Mouse (Mus musculus) midbrain, postnatal 0 days (tissue): ENCODE measurements at regions not wholly inside any gene's neighbourhood (a gene's known extent, or its start where the extent isn't known, plus 50 kb on each side); places are given as distances from the start of the nearest gene placed in this dataset.

ENCODE experiments used
- ATAC-seq: fragments of 200-750 bp; cut with Nextera tagmentation; 2 replicates; pipeline ENCODE4 v1.8.0; 2017; ENCODE audit warnings: moderate number of reproducible peaks, mild to moderate bottlenecking, moderate TSS enrichment, moderate library complexity; ENCODE audit not compliant: low FRiP score
- DNase-seq: peaks from one replicate; pipeline ENCODE4 v3.0.0-alpha.2; 2015; ENCODE audit warnings: low spot score
- H3K27ac ChIP-seq: fragments of 300-500 bp; sonication (generic); 2 replicates; pipeline ENCODE4 v1.5.1; 2014; ENCODE audit warnings: low read depth, mild to moderate bottlenecking, low read length, mixed read lengths
- H3K27me3 ChIP-seq: fragments of 300-500 bp; sonication (generic); 2 replicates; pipeline ENCODE4 v1.6.1; 2014; ENCODE audit warnings: low read length, control low read depth, mixed read lengths; ENCODE audit not compliant: insufficient read depth
- H3K36me3 ChIP-seq: fragments of 300-500 bp; sonication (generic); 2 replicates; pipeline ENCODE4 v1.6.1; 2014; ENCODE audit warnings: low read length, control low read depth, mixed read lengths; ENCODE audit not compliant: insufficient read depth
- H3K4me1 ChIP-seq: fragments of 300-500 bp; sonication (generic); 2 replicates; pipeline ENCODE4 v1.6.1; 2014; ENCODE audit warnings: mild to moderate bottlenecking, control low read depth, antibody characterized with exemption, low read length, mixed read lengths; ENCODE audit not compliant: insufficient read depth
- H3K4me2 ChIP-seq: fragments of 300-500 bp; sonication (generic); 2 replicates; pipeline ENCODE4 v1.6.1; 2014; ENCODE audit warnings: low read depth, mild to moderate bottlenecking, low read length, mixed read lengths; ENCODE audit not compliant: poor library complexity, severe bottlenecking
- H3K4me3 ChIP-seq: fragments of 300-500 bp; sonication (generic); 2 replicates; pipeline ENCODE4 v1.5.1; 2014; ENCODE audit warnings: low read depth, mild to moderate bottlenecking, low read length, moderate library complexity
- H3K9ac ChIP-seq: fragments of 300-500 bp; sonication (generic); replicated peaks from 2 replicates; pipeline ENCODE4 v1.6.1; 2014; ENCODE audit warnings: mild to moderate bottlenecking, low read length, moderate library complexity, mixed read lengths; ENCODE audit not compliant: poor library complexity, severe bottlenecking
- H3K9me3 ChIP-seq: fragments of 300-500 bp; sonication (generic); 2 replicates; pipeline ENCODE4 v1.6.1; 2016; ENCODE audit warnings: low read length, control low read depth
- CTCF ChIP-seq: IDR thresholded peaks from 2 replicates; pipeline ENCODE4 v1.5.1; 2016; ENCODE audit warnings: antibody characterized with exemption, mild to moderate bottlenecking
- WGBS: fragments of 180-500 bp; shearing (Covaris S2); extraction: QIAGEN DNeasy Blood & Tissue Kit; methylation state at CpG from one replicate; pipeline ENCODE4 v1.1.7; 2014; 5-methylcytosine and 5-hydroxymethylcytosine counted together

- no peak overlapping the region for H3K9ac ChIP-seq
- no peaks in the 10 kb centered on the region for H3K27me3 ChIP-seq
- no peak overlapping the region for H3K4me3 ChIP-seq
- TF ChIP-seq CTCF = no peak
- no peak for DNase-seq
- no peak overlapping the region for H3K27ac ChIP-seq
- no peaks in the 10 kb centered on the region for H3K4me1 ChIP-seq
- WGBS = 60% methylated on average over 2 of the region's 2 CpGs
- no peak for ATAC-seq
- H3K9me3 ChIP-seq = no peaks in the 10 kb centered on the region
- H3K36me3 ChIP-seq = no peaks in the 10 kb centered on the region
- H3K4me2 ChIP-seq = no peak overlapping the region
These were observed 126.8 kb upstream of the Adam6b start for GRCm38 (mm10) chr12:113362409-113363038.

- no peak overlapping the region for H3K4me3 ChIP-seq
- H3K9me3 ChIP-seq = no peaks in the 10 kb centered on the region
- H3K9ac ChIP-seq = no peak overlapping the region
- no peak overlapping the region for H3K27ac ChIP-seq
- H3K4me2 ChIP-seq = no peak overlapping the region
- ATAC-seq (no peak), DNase-seq (no peak)
- no peaks in the 10 kb centered on the region for H3K36me3 ChIP-seq
- H3K27me3 ChIP-seq = no peaks in the 10 kb centered on the region
- no peaks in the 10 kb centered on the region for H3K4me1 ChIP-seq
- no peak for TF ChIP-seq CTCF
These were observed 125.3 kb upstream of the Adam6b start for GRCm38 (mm10) chr12:113364023-113364422.

GRCm38 (mm10) chr12:113364437-113364836, 124.9 kb upstream of the Adam6b start:
- H3K27ac ChIP-seq = no peak overlapping the region
- H3K4me3 ChIP-seq = no peak overlapping the region
- DNase-seq = no peak
- H3K9me3 ChIP-seq = no peaks in the 10 kb centered on the region
- no peak overlapping the region for H3K4me2 ChIP-seq
- H3K27me3 ChIP-seq = no peaks in the 10 kb centered on the region
- H3K36me3 ChIP-seq = no peaks in the 10 kb centered on the region
- no peaks in the 10 kb centered on the region for H3K4me1 ChIP-seq
- ATAC-seq = no peak
- no peak overlapping the region for H3K9ac ChIP-seq
- TF ChIP-seq CTCF = no peak

GRCm38 (mm10) chr12:113365783-113366182, 123.5 kb upstream of the Adam6b start:
- no peaks in the 10 kb centered on the region for H3K27me3 ChIP-seq
- no peak for TF ChIP-seq CTCF
- no peak overlapping the region for H3K27ac ChIP-seq
- no peaks in the 10 kb centered on the region for H3K36me3 ChIP-seq
- ATAC-seq = no peak
- no peak overlapping the region for H3K4me2 ChIP-seq
- no peak overlapping the region for H3K9ac ChIP-seq
- no peak overlapping the region for H3K4me3 ChIP-seq
- 50% methylated on average over 2 of the region's 2 CpGs for WGBS
- no peaks in the 10 kb centered on the region for H3K9me3 ChIP-seq
- no peaks in the 10 kb centered on the region for H3K4me1 ChIP-seq
- DNase-seq = no peak

- H3K4me1 ChIP-seq = no peaks in the 10 kb centered on the region
- no peak overlapping the region for H3K4me3 ChIP-seq
- H3K9ac ChIP-seq = no peak overlapping the region
- ATAC-seq = no peak
- DNase-seq = no peak
- no peak overlapping the region for H3K27ac ChIP-seq
- no peaks in the 10 kb centered on the region for H3K36me3 ChIP-seq
- no peak for TF ChIP-seq CTCF
- H3K27me3 ChIP-seq = no peaks in the 10 kb centered on the region
- WGBS = 83% methylated on average over 1 of the region's 1 CpGs
- H3K4me2 ChIP-seq = no peak overlapping the region
- H3K9me3 ChIP-seq = no peaks in the 10 kb centered on the region
These were observed 122.9 kb upstream of the Adam6b start for GRCm38 (mm10) chr12:113366394-113366793.

GRCm38 (mm10) chr12:113401578-113402113, 87.7 kb upstream of the Adam6b start:
- ATAC-seq = no peak
- H3K9ac ChIP-seq = no peak overlapping the region
- peaks cover 23% of the 10 kb centered on the region; the same call in 1 of the 2 replicates for H3K9me3 ChIP-seq
- no peaks in the 10 kb centered on the region for H3K36me3 ChIP-seq
- H3K27me3 ChIP-seq = no peaks in the 10 kb centered on the region
- no peak for TF ChIP-seq CTCF
- H3K27ac ChIP-seq = no peak overlapping the region
- no peak overlapping the region for H3K4me2 ChIP-seq
- H3K4me3 ChIP-seq = no peak overlapping the region
- no peak for DNase-seq
- no peaks in the 10 kb centered on the region for H3K4me1 ChIP-seq
